Mouse (Mus musculus): Measurements from ENCODE around the gene Galnt6.

The Galnt6 gene

GRCm38 (mm10) chr15:100754041-100754440 is 24.9 kb upstream of the Galnt6 start:
- no peak for DNase-seq

DNA sequence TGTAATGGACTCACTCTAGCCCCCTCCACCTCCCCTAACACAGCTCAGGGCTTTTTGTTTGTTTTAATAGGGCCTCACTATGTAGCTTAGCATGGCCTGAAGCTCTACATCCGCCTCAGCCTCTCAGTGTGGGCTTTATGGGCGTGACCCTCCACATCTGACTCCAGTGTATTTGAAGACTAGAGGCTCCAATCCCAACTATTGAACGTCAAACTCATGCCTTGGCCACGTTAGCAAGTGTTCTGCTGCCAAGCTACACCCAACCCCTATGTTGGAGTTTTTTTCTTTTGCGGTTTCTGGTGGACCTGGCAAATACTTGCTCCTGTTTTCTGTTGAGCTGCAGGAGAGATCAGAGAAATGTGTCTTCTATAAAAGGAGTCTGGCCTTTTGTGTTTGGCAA is 23.9 kb upstream of the Galnt6 start:
- no peak for DNase-seq

DNA sequence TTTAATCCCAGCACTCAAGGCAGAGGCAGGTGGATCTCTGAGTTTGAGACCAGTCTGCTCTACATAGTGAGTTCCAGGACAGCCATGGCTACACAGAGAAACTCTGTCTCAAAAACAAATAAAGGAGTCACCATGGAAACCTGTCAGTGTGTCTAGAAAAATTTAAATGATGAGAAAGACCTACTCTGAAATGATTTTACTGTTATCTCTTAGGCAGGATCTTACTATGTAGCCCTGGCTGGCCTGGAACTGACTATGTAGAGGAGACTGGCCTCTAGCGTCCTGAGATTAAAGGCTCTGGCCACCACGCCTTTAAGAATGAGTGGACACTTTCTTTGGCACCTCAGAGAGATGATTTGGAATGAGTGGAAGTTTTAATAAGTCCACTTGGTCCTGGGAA is 23.3 kb upstream of the Galnt6 start:
- DNase-seq = no peak

DNA sequence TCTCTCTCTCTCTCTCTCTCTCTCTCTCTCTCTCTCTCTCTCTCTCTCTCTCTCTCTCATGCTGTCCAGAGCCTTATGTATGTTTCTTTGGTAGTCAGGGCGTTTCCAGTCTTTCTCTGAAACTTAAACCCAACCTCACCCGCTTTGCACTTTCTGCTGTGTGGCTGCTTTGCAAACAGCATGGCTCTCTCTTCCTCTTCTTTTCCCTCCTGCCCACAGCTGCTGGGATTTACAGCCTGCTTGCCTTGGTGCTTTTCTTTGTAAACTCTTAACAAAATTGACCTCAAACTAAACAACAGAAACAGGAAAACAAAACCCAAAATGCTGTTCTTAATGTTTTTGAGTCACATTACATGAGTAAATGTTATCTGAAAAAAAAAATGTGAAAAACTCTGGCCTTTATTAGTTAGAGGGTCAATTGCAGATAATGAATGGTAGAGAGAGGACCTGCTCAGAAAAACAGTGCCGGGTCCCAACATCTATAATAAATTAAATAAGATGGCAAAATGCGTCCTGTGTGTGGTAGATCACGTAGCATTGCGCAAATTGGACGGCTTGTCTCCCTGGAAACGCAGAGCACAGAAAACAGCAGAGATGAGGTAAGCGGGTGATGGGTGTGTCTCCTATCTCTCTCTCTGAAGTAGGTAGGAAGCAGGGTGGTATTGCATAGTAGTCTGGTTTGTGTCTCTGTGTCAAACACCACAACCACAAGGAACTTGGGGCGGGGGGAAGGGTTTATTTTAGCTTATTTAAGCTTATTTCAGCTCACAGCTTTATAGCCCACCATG is 20.8 kb upstream of the Galnt6 start:
- no peak for DNase-seq

DNA sequence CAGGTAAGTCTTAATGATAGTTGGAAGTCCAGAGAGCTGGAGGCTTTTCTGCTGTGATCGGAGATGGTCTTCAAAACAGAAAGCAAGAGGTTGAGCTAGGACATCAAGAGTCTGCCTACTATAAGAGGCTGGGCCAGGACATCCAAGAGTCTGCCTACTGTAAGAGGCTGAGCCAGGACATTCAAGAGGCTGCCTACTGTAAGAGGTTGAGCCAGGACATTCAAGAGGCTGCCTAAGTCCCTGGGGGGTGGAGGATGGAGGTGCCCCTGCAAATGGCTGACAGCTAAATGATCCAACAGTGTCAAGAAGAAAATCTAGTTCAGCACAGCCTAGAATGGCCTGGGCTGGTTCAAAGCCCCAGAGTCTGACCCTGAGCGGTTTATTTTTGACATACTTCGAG is 19.4 kb upstream of the Galnt6 start:
- DNase-seq = no peak

GRCm38 (mm10) chr15:100747121-100747963 is 18.2 kb upstream of the Galnt6 start:
- no peak for DNase-seq

GRCm38 (mm10) chr15:100746478-100747120 is 17.4 kb upstream of the Galnt6 start:
- no peak for DNase-seq

DNA sequence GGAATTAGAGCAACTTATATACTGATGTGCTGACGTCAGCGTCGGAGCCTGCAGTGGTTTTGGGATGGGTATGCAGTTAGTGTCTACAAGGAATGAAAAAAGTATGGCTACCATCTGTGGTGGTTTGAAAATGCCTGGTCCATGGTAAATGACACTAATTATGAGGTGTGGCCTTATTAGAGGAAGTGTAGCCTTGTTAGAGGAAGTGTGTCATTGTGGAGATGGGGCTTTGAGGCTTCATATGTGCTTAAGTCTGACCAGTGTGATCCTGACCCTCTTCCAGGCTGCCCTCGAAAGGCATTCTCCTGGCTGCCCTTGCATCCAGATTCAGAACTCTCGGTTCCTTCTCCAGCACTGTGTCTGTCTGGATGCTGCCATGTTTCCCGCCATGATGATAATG is 14.1 kb upstream of the Galnt6 start:
- DNase-seq = no peak

- DNase-seq = no peak
Measured at GRCm38 (mm10) chr15:100739442-100739841, 10.3 kb upstream of the Galnt6 start.

DNA sequence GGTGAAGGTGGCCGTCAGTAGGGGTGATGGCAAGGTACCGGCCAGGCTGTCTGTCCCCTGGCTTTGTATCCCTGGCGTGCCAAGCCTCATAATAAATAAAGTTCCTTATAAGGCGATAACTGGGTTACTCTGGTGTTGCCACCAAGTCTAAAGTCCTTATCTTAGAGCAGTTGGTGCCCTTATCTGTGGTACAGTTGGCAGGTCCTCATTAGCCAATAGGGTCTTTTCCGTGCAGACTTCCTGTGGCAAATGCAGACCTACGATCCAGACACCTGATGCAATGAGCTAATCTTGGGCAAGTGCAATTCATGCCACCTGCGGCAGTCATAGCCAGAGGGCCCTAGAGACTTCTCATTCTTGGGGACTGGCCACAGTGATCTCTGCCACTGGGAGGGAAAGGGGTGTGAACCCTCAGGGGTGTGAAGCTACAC is 9.2 kb upstream of the Galnt6 start:
- no peak for DNase-seq

- no peak for DNase-seq
Measured at GRCm38 (mm10) chr15:100737667-100738066, 8.5 kb upstream of the Galnt6 start.

DNA sequence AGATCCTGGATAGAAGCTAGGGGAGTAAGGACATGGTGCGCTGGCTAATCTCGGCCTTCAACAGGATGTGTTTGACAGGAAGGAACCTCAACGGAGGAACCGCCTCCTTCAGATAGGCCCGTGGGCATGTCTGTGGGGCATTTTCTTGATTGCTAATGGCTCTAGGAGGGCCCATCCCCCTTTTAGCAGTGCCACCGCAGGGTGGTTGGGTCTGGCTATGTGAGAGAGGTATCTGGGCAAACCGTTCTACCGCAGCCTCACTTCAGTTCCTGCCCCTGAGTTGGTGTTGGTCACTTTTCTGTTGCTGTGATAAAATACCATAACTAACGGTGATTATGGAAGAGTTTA is 6.8 kb upstream of the Galnt6 start:
- no peak for DNase-seq

GRCm38 (mm10) chr15:100735095-100735952 is 6.1 kb upstream of the Galnt6 start:
- DNase-seq = no peak

DNA sequence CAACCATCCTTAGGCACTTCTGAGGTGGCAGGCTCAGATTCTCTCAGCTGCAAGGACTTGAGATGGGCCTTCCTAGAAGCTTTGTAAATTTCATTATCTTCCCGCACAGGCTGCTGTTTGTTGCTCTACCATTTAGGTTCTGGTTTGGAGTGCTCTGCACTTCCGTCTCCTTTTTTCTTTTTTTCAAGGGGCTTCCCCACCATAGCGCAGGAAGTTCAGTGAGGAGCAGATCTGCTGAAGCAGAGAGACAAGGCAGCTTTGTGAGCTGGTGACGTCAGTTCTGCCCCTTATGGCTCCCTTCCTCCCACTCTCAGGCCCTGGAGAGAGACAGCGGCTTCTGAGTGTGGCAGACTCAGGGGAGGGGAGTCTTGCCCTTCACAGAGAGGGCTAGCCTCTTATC is 3.4 kb upstream of the Galnt6 start:
- no peak for DNase-seq

GRCm38 (mm10) chr15:100731081-100731480 is 1.9 kb upstream of the Galnt6 start:
- DNase-seq = no peak

- no peak for DNase-seq
Measured at GRCm38 (mm10) chr15:100728586-100728985, 590 bp downstream of the Galnt6 start.

- DNase-seq = no peak
Measured at GRCm38 (mm10) chr15:100727834-100728233, 1.3 kb downstream of the Galnt6 start.

- DNase-seq = no peak
Measured at GRCm38 (mm10) chr15:100726721-100727120, 2.5 kb downstream of the Galnt6 start.

DNA sequence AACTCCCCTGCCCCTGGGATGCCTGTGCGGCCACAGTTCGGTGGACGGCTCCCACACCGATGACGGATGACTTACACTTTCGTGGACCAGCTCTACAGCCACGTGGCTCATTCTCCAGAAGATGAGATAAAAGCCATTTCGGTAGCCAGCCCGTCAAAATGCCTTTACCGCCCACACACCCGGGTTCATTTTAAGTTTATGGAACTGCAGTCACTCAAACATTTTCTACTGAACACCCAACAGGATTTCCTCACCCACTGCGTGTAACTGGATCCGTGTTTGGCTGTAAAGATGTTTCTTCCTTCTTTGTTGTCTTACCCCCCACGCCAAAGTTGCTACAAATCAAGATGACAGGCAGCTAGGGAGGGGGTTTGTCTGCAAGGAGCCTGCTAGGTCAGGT is 5.7 kb downstream of the Galnt6 start:
- DNase-seq = no peak

GRCm38 (mm10) chr15:100722564-100722963 is 6.6 kb downstream of the Galnt6 start:
- DNase-seq = no peak

GRCm38 (mm10) chr15:100722026-100722425 is 7.2 kb downstream of the Galnt6 start:
- no peak for DNase-seq

- no peak for DNase-seq
Measured at GRCm38 (mm10) chr15:100721445-100721844, 7.7 kb downstream of the Galnt6 start.

DNA sequence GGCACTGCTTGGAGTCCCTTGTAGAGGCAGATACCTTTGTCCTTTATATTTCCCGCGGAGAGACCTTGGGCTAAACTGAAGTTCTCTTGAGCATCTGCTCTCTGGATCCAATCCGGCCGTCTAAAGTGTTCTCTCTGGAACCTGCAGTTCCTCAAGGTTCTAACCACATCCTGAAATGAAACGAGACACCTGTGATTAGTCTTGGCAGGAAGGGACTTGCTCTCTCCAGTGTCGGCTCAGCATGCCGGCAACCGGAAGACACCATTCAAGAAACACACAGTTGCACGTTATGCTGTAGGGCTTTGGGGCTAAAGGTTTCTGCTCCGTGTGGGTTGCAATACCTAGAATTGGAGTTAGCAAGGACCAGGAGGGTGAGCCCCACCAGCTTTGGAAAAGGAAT is 9.1 kb downstream of the Galnt6 start:
- no peak for DNase-seq
